Mouse (Mus musculus): ENCODE data around the gene Psd. TPM values are rescaled to one million over a fixed set of nuclear protein-coding genes. Genes with fewer than 3 reads are reported as not detected.

Psd gene
- 100 to 1,000 TPM; 761 to 778 TPM for total RNA-seq (2021)
- long read RNA-seq, experiment 1, transcript Psd-211 (8 exons, 1,705 nt): minor isoform, 6 of 446 reads
- long read RNA-seq, experiment 1, transcript Psd-208 (8 exons, 2,034 nt): major isoform, 256 of 446 reads
- long read RNA-seq, experiment 1, partial matches to known transcripts: 82 of 446 reads
- long read RNA-seq, experiment 1, other reads (novel, unspliced or antisense): 95 of 446 reads
- long read RNA-seq, experiment 2, transcript Psd-210 (16 exons, 3,398 nt): minor isoform, 11 of 516 reads
- long read RNA-seq, experiment 2, transcript Psd-208 (8 exons, 2,034 nt): major isoform, 288 of 516 reads
- long read RNA-seq, experiment 2, partial matches to known transcripts: 85 of 516 reads
- long read RNA-seq, experiment 2, other reads (novel, unspliced or antisense): 122 of 516 reads

DNA sequence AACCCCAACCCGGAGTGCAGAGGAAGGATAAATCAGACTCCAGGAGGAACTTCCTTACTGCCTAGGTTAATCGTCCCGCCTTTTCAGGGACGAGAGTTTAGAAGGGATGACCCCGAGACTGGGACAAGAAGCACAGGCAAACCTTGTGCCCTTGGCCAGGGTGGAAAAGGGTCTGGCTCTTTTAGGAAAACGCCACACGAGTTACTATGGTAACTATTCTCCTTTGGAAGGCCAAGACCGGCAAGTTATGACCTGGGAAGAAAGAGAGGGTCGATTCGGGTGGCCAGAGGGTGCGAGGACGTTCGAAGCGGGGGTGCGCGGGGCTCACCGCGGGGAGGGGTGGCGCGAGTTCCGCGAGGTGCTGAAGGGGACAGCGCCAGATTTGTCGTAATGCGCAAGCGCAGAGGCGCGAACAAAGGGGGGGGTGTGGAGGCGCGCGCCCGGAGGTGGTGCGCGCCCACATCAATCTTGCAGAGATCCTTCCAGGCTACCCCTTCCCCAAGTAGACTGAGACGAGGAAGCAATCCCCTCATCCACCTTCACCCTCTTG lies at the start of gene Psd:
Gene Psd, minus strand, starts transcription at position 401 of the 550 bp plus-strand sequence.
- H3K4me3 ChIP-seq: peak within 1 kb of the TSS; percentile 88
- peak; percentile 69 to 74 for DNase-seq (ENCODE audit: low spot score in 2 of 2)
- no peak for TF ChIP-seq CTCF (conservative IDR thresholded peaks at IDR 0.05)
- peak within 1 kb of the TSS; percentile 93 for H3K27ac ChIP-seq

DNA sequence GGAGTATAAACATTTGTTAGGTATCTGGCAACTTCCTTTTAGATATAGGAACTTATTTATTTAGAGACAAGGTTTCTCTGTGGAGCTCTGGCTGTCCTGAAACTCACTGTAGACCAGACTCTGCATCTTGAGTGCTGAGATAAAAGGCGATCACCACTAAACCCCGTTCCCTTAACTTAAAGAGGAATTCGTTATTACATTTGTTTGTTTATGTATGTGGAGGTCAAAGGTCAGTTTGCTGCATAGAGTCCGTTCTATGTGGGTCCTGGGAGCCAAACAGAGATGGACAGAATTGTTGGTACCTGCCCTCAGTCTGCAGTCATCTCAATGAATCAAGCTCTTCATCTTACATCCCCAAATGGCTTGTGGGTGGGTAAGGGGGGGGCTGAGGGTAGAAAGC lies 48.9 kb upstream of the Psd start:
- no peak for DNase-seq (ENCODE audit: low spot score in 2 of 2)
- Histone ChIP-seq H3K27ac (peak overlapping the region; percentile 74), H3K4me3 (no peak overlapping the region)
- TF ChIP-seq CTCF (conservative IDR thresholded peaks at IDR 0.05): no peak

GRCm38 (mm10) chr19:46375489-46375888 lies 48.5 kb upstream of the Psd start:
- DNase-seq (ENCODE audit: low spot score in 2 of 2): peak; percentile 49 to 70
- TF ChIP-seq CTCF (conservative IDR thresholded peaks at IDR 0.05): no peak
- H3K27ac ChIP-seq: peak overlapping the region; percentile 74

DNA sequence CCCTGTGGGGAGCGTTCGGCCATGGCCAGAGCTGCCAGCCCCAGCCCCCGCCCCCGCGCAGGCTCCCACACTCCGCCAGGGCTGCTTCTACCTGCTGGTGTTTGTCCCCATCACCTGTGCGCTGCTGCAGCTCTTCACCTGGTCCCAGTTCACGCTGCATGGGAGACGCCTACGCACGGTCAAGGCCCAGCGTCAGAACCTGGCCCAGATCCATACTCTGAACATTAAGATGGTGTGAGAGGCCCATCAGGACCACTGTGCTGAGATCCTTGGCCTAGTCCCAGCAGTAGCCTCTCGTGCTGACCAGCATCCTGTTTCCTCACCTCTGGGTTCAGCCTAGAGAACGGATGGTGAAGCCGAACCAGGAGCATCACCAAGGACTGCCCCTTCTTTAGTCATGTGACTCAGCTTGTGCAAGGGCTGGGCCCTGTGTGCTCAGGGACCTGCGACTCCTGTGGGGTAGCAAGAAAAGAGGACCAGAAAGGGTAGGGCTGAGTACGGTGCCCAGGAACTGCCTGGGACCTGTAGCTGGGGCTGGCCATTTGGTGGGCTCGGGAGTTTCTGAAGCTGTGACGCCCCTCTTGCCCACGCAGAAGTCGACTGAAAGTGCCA lies 47.6 kb upstream of the Psd start:
- no peak for DNase-seq (ENCODE audit: low spot score in 2 of 2)
- TF ChIP-seq CTCF (conservative IDR thresholded peaks at IDR 0.05): no peak
- Histone ChIP-seq H3K27ac (peak overlapping the region; percentile 75), H3K4me3 (no peak overlapping the region)

More at GRCm38 (mm10) chr19:46375489-46375888, 48.5 kb upstream of the Psd start:
- H3K4me3 ChIP-seq: no peak overlapping the region

GRCm38 (mm10) chr19:46369204-46369603 lies 42.2 kb upstream of the Psd start:
- Histone ChIP-seq H3K4me3 (no peak overlapping the region), H3K27ac (no peak overlapping the region)
- DNase-seq (ENCODE audit: low spot score in 2 of 2): peak in 1 of 2 experiments; percentile 52
- TF ChIP-seq CTCF (conservative IDR thresholded peaks at IDR 0.05): peak; percentile 82

DNA sequence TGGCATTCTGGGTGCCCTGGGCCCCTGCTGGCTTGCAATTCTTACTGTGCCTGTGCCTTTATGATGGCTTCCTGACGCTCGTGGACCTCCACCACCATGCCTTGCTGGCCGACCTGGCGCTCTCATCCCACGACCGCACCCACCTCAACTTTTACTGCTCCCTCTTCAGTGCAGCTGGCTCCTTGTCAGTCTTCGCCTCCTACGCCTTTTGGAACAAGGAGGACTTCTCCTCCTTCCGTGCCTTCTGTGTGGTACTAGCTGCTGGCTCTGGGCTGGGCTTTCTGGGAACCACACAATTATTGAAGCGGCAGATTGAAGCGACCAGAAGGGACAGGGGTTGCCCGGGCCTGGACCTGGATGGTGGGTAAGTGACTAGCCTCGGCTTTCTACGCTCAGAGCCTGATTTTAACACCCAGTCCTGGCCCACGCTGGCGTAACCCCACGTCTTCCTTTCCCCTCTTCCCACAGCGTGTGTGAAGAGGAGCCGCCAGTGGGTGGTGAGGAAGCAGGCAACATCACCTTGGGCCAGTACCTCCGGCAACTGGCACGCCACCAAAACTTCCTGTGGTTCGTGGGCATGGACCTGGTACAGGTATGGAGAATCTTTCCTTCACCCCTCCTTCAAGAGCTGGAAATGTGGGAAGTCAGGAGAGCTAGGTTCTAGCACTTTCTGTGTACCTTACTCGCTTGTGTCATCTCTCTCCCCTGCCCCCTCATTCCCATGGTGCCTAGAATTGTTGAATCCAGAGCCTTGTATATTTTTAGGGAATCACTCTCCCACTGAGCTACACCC lies 41.0 kb upstream of the Psd start:
- TF ChIP-seq CTCF (conservative IDR thresholded peaks at IDR 0.05): no peak
- Histone ChIP-seq H3K27ac (peak overlapping the region; percentile 82), H3K4me3 (no peak overlapping the region)
- DNase-seq (ENCODE audit: low spot score in 2 of 2): peak in 1 of 2 experiments; percentile 54

DNA sequence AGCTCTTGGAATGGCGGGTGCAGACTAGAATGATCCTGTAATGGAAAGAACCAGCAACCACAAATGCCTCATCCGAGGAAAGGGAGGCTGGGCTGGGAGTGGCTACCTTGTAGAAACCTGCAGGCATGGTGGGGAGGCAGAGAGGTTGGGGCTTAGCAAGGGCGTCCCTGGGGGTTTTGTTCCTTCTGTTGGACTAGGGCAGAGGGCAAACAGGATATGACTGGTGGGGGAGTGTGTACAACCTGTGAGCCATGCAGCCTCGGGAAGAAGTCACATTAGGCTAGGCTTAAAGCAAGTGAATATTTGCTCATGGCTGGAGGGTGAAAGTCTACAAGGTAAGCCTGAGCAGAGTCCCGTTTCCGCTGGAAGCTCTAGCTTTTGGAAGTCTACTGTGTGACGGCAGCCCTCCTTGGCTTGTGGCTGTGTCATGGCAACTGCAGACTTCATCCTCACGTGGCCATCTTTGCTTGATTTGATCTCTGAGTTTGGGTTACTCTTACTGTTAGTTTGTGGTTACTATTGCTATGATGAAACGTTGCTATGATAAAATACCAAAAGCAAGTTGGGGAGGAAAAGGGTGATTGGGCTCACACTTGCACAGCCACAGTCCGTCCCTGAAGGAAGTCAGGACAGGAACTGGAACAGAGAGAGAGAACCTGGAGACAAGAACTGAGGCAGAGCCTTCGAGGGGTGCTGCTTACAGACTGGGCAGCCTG lies 36.5 kb upstream of the Psd start:
- Histone ChIP-seq H3K27ac (no peak overlapping the region), H3K4me3 (no peak overlapping the region)
- no peak for TF ChIP-seq CTCF (conservative IDR thresholded peaks at IDR 0.05)
- no peak for DNase-seq (ENCODE audit: low spot score in 2 of 2)

GRCm38 (mm10) chr19:46362104-46362503 lies 35.1 kb upstream of the Psd start:
- Histone ChIP-seq H3K4me3 (no peak overlapping the region), H3K27ac (no peak overlapping the region)
- TF ChIP-seq CTCF (conservative IDR thresholded peaks at IDR 0.05): no peak
- no peak for DNase-seq (ENCODE audit: low spot score in 2 of 2)

DNA sequence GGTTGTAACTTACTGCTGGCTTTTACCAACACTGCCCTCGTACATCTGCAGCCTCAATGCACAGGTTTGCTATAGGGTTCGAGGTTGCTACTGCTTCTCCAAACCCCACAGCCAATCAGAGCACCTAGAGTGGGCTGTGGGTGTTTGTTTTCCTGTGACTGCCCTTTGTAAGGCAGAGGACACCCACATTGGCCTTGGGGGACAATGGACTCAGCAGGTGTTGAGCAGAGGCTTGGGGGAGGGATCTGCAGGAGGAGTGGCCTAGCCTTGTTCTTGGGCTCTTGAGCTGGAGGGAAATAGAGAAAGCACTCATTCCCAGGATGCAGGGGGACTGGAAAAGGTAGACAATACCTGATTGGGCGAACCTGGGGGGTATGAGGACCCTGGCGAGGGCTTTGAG lies 31.4 kb upstream of the Psd start:
- no peak for DNase-seq (ENCODE audit: low spot score in 2 of 2)
- Histone ChIP-seq H3K27ac (no peak overlapping the region), H3K4me3 (no peak overlapping the region)
- no peak for TF ChIP-seq CTCF (conservative IDR thresholded peaks at IDR 0.05)

DNA sequence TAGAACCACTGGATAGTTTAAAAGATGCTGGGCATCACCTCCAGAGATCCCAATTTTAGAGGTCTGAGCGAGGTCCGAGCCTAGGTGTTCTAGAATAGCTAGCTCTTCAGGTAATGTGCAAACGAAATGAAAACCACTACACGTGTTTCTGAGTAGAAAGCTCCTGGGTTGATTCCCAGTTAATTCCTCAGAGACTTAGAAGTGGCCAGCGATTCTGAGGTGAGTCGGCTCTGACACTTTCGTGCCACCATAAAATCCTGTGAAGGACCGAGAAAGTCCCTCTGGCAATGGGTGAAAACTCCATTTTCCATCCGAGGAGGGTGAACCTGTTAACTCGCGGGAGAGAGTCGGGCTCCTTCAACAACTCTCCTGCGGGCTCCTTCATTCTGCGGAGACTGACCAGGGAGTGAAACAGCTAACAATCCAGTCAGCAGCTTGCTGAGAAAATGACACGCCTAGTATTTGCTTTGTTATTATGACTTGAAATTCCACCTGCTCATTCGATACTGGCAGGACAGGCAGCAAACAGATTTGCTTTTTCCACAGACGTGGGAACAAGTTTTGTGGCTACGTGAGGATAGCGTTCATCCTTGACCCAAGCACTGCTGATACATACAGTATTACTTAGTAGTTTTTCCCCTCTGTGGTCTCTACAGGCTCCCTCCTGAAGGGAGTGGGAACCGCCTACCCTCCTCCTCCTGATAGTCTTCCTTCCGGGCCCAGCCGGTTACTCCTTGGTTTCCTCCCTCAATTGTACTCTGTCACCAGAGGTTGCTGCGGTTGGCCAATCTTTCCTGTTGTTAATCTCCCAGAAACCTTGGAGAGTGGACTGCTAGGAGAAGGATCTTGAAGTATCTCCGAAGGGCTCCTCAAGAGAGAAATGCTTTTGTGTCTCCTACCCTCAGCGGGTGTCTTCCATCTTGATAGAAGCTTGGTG lies 30.7 kb upstream of the Psd start:
- no peak for DNase-seq (ENCODE audit: low spot score in 2 of 2)
- H3K4me3 ChIP-seq: peak overlapping the region; percentile 97
- TF ChIP-seq CTCF (conservative IDR thresholded peaks at IDR 0.05): no peak
- peak overlapping the region; percentile 95 for H3K27ac ChIP-seq

- peak overlapping the region; percentile 97 for H3K4me3 ChIP-seq
- peak; percentile 92 to 94 for DNase-seq (ENCODE audit: low spot score in 2 of 2)
- H3K27ac ChIP-seq: peak overlapping the region; percentile 95
- no peak for TF ChIP-seq CTCF (conservative IDR thresholded peaks at IDR 0.05)
Observed at GRCm38 (mm10) chr19:46356701-46357138, 29.8 kb upstream of the Psd start.
